Mouse (Mus musculus) central nervous system, embryonic 18 days (tissue): Measurements from ENCODE around the gene Gm29276. TPM values are rescaled to one million over a fixed set of nuclear protein-coding genes. Genes with fewer than 3 reads are reported as not detected.

Experiments
- polyA plus RNA-seq: library from polyadenylated mRNA; depleted of rRNA; stranded (reverse); fragments of >200 nt; gene quantifications from 2 replicates; pipeline ENCODE4 v1.2.3, GENCODE M21; 2012; rRNA removed

Gm29276 gene
- polyA plus RNA-seq: not detected in 2 replicates

GRCm38 (mm10) chrY:42582150-42582549 is at the start of gene Gm29276:
Gm29276 (minus strand) TSS chrY:42582250.

